Mouse (Mus musculus) stomach, embryonic 16.5 days (tissue): ENCODE data around the gene Utp14a. TPM values are rescaled to one million over a fixed set of nuclear protein-coding genes. Genes with fewer than 3 reads are reported as not detected.

Source experiments
- ATAC-seq: fragments of 200-750 bp; cut with Nextera tagmentation; 2 replicates; pipeline ENCODE4 v1.8.0; 2017; ENCODE audit warnings: moderate number of reproducible peaks, moderate TSS enrichment; ENCODE audit not compliant: insufficient read depth, low FRiP score
- H3K27ac ChIP-seq: fragments of 300-500 bp; sonication (generic); 2 replicates; pipeline ENCODE4 v1.5.1; 2014; ENCODE audit warnings: low read length
- H3K27me3 ChIP-seq: fragments of 300-500 bp; sonication (generic); 2 replicates; pipeline ENCODE4 v1.6.1; 2014; ENCODE audit warnings: low read length, control low read depth, mixed read lengths; ENCODE audit not compliant: control insufficient read depth, insufficient read depth
- H3K36me3 ChIP-seq: fragments of 300-500 bp; sonication (generic); 2 replicates; pipeline ENCODE4 v1.6.1; 2014; ENCODE audit warnings: low read length; ENCODE audit not compliant: control insufficient read depth, insufficient read depth
- H3K4me1 ChIP-seq: fragments of 300-500 bp; sonication (generic); 2 replicates; pipeline ENCODE4 v1.6.1; 2014; ENCODE audit warnings: low read length, control low read depth, mixed read lengths; ENCODE audit not compliant: control insufficient read depth, insufficient read depth
- H3K4me2 ChIP-seq: fragments of 300-500 bp; sonication (generic); 2 replicates; pipeline ENCODE4 v1.6.1; 2014; ENCODE audit warnings: low read depth, low read length, mixed read lengths
- H3K4me3 ChIP-seq: fragments of 300-500 bp; sonication (generic); replicated peaks from 2 replicates; pipeline ENCODE4 v1.5.1; 2014; ENCODE audit warnings: mild to moderate bottlenecking, low read length
- H3K9ac ChIP-seq: fragments of 300-500 bp; sonication (generic); 2 replicates; pipeline ENCODE4 v1.6.1; 2014; ENCODE audit warnings: low read length
- H3K9me3 ChIP-seq: fragments of 300-500 bp; sonication (generic); replicated peaks from 2 replicates; pipeline ENCODE4 v1.6.1; 2016; ENCODE audit warnings: low read length, control low read depth; ENCODE audit not compliant: control insufficient read depth
- WGBS: fragments of 180-500 bp; shearing (Covaris S2); extraction: QIAGEN DNeasy Blood & Tissue Kit; methylation state at CpG from one replicate; pipeline ENCODE4 v1.1.7; 2014; 5-methylcytosine and 5-hydroxymethylcytosine counted together
- polyA plus RNA-seq: library from polyadenylated mRNA; unstranded; fragments of >200 nt; fragmentation: Nextera tagmentation; extraction: Ambion mirVana; gene quantifications from 2 replicates; pipeline ENCODE4 v1.2.1, GENCODE M21; 2015

Utp14a gene
- polyA plus RNA-seq, 1 experiment from 2014 or later = 17.0 TPM

GRCm38 (mm10) chrX:48291413-48291812, 34.8 kb downstream of the Utp14a start:
- Histone ChIP-seq H3K27me3 (no peaks in the 10 kb centered on the region), H3K4me3 (no peak overlapping the region), H3K27ac (no peak overlapping the region), H3K36me3 (no peaks in the 10 kb centered on the region), H3K9me3 (no peaks in the 10 kb centered on the region), H3K9ac (no peak overlapping the region), H3K4me1 (no peaks in the 10 kb centered on the region), H3K4me2 (no peak overlapping the region)
- WGBS = 31% methylated on average over 3 of the region's 3 CpGs
- no peak for ATAC-seq

- 87% methylated on average over 4 of the region's 4 CpGs for WGBS
- Histone ChIP-seq H3K4me3 (no peak overlapping the region), H3K36me3 (no peaks in the 10 kb centered on the region), H3K9ac (no peak overlapping the region), H3K4me2 (no peak overlapping the region), H3K27ac (no peak overlapping the region), H3K4me1 (0 out of 2 replicates have a peak, but pooled peaks cover under 1% of the 10 kb centered on the region), H3K9me3 (no peaks in the 10 kb centered on the region), H3K27me3 (no peaks in the 10 kb centered on the region)
- no peak for ATAC-seq
Measured at GRCm38 (mm10) chrX:48305356-48305755, 48.7 kb downstream of the Utp14a start.

DNA sequence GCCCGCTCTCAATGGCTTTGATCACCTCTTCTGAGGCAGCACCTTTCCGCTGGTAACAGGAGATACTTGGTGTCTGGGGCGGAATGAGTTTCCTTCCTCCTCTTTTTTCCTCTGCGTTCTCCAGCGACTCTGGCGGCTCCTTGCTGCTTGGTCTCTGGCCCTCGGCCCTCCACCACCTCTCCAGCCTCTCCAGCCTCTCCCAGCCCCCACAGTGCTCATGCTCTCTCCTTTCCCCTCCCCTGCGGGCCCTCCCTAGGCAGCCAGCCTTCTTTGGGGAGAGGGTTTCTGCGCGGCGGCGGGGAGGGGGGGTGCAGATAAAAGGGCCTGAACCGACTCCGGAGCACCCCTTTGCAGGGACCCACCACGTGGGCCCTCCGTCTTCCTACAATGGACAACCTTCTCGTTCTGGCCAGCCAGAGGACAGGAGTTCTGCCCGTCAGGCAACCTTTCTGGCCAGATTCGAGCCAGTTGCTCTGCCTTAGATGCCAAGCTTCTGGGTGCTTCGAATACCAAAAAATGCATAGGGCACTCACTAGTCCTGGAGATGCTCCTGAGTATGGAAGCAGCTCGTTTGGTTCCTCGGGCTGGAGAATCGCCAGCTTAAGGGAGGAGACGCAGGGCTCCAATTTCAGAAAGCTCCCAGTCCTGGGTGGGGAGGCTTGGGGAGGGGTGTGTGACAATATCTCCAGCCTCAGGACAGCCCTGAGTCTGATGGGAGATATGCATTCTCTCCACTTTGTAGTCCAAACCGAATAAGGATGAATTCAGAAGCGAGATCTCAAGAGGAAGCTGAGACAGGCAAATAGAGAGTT, 54.2 kb downstream of the Utp14a start:
- Histone ChIP-seq H3K9ac (peak overlapping the region; percentile 58), H3K27ac (no peak overlapping the region), H3K9me3 (no peaks in the 10 kb centered on the region), H3K4me3 (peak overlapping the region; percentile 30), H3K4me1 (0 out of 2 replicates have a peak, but pooled peaks cover 7% of the 10 kb centered on the region), H3K36me3 (no peaks in the 10 kb centered on the region), H3K4me2 (peak overlapping the region; percentile 55), H3K27me3 (no peaks in the 10 kb centered on the region; the same call in 1 of the 2 replicates)
- ATAC-seq = 0 out of 2 replicates have a peak, but pooled peaks have one; percentile 2
- WGBS = 24% methylated on average over 26 of the region's 26 CpGs

DNA sequence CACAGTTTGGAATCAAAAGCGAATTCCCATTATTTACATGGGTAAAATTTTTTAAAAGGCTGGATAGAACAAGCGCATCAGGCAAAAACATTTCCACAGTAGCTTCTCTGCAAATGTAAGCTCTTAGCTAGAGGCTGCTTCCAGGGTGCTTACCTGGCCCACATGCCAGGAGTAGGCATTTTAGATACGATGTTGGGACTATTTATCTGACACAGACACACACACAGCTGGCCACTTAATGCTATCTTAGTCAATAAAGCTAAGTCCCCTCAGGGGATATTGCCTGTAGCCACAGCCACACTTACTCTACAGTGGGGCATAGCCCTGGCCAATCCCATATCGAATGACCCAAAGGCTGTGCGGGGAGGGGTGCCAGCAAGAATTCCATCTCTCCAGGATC, 55.1 kb downstream of the Utp14a start:
- Histone ChIP-seq H3K9me3 (no peaks in the 10 kb centered on the region), H3K36me3 (no peaks in the 10 kb centered on the region), H3K9ac (no peak overlapping the region), H3K4me1 (0 out of 2 replicates have a peak, but pooled peaks cover 7% of the 10 kb centered on the region), H3K27me3 (no peaks in the 10 kb centered on the region; the same call in 1 of the 2 replicates), H3K4me2 (no peak overlapping the region), H3K27ac (no peak overlapping the region), H3K4me3 (no peak overlapping the region)
- 81% methylated on average over 5 of the region's 5 CpGs for WGBS
- ATAC-seq = no peak

- 0 out of 2 replicates have a peak, but pooled peaks cover 7% of the 10 kb centered on the region for H3K4me1 ChIP-seq
- H3K4me3 ChIP-seq = peak overlapping the region; percentile 48
- ATAC-seq = peak; percentile 89
- 5% methylated on average over 31 of the region's 33 CpGs for WGBS
- peak overlapping the region; percentile 69 for H3K9ac ChIP-seq
- H3K4me2 ChIP-seq = peak overlapping the region; percentile 59
- H3K36me3 ChIP-seq = no peaks in the 10 kb centered on the region
- no peaks in the 10 kb centered on the region; the same call in 1 of the 2 replicates for H3K27me3 ChIP-seq
- H3K27ac ChIP-seq = peak overlapping the region; percentile 57
- no peaks in the 10 kb centered on the region for H3K9me3 ChIP-seq
Measured at GRCm38 (mm10) chrX:48314530-48315079, 57.9 kb downstream of the Utp14a start.

- no peak overlapping the region for H3K27ac ChIP-seq
- 0 out of 2 replicates have a peak, but pooled peaks cover 2% of the 10 kb centered on the region for H3K4me1 ChIP-seq
Measured at GRCm38 (mm10) chrX:48317444-48317843, 60.8 kb downstream of the Utp14a start.

DNA sequence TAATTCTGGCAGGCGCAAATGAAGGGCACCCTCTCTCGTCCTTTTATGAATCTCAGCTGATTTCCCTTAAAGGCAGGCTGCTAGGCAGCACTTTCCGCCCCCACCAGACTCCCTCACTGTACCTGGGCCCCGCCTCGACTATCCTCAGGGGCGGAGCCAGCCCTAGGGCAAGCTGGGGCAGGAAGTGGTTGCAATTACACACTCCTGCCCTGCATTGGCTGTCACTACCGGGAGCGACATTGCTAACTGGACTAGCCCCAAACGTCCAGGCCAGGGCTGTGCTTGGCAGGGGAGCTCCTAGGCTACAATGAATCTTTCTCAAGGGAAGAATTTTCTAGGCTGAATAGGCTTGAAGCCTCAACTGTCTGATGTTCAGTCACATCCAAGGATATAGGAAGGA, 61.5 kb downstream of the Utp14a start:
- peak; percentile 72; the same call in 1 of the 2 replicates for ATAC-seq
- 0 out of 2 replicates have a peak, but pooled peaks cover 2% of the 10 kb centered on the region for H3K4me1 ChIP-seq
- no peak overlapping the region; the same call in none of the 2 replicates for H3K4me2 ChIP-seq
- H3K9ac ChIP-seq = no peak overlapping the region
- no peak overlapping the region for H3K4me3 ChIP-seq
- H3K36me3 ChIP-seq = no peaks in the 10 kb centered on the region
- no peaks in the 10 kb centered on the region for H3K9me3 ChIP-seq
- 20% methylated on average over 9 of the region's 9 CpGs for WGBS
- no peak overlapping the region for H3K27ac ChIP-seq
- H3K27me3 ChIP-seq = no peaks in the 10 kb centered on the region; the same call in 1 of the 2 replicates

More at GRCm38 (mm10) chrX:48317444-48317843, 60.8 kb downstream of the Utp14a start:
- no peaks in the 10 kb centered on the region for H3K36me3 ChIP-seq
- no peaks in the 10 kb centered on the region; the same call in 1 of the 2 replicates for H3K27me3 ChIP-seq
- no peak overlapping the region for H3K4me2 ChIP-seq
- no peak for ATAC-seq
- WGBS = 54% methylated on average over 3 of the region's 3 CpGs
- H3K9ac ChIP-seq = no peak overlapping the region
- no peak overlapping the region for H3K4me3 ChIP-seq
- H3K9me3 ChIP-seq = no peaks in the 10 kb centered on the region
